Mouse (Mus musculus) C2C12 (cell line): ENCODE data around the gene Mrgprh.

ENCODE experiments used
- CEBPB ChIP-seq: IDR thresholded peaks from one replicate; pipeline ENCODE4 v1.6.1; 2011; ENCODE audit warnings: low read depth, mild to moderate bottlenecking, control low read depth, moderate library complexity
- CTCF ChIP-seq: IDR thresholded peaks from one replicate; pipeline ENCODE4 v1.5.1; 2011; ENCODE audit not compliant: control insufficient read depth, insufficient read depth, insufficient read length
- FOSL1 ChIP-seq: IDR thresholded peaks from one replicate; pipeline ENCODE4 v1.8.0; 2011; ENCODE audit warnings: mild to moderate bottlenecking, low read length; ENCODE audit not compliant: poor library complexity, insufficient read depth, severe bottlenecking
- MAX ChIP-seq: IDR thresholded peaks from one replicate; pipeline ENCODE4 v1.6.1; 2011; ENCODE audit warnings: mild to moderate bottlenecking, control low read depth
- MYOD1 ChIP-seq: IDR thresholded peaks from one replicate; pipeline ENCODE4 v1.6.1; 2011; ENCODE audit warnings: low read depth; ENCODE audit not compliant: control insufficient read depth, insufficient read length
- MYOG ChIP-seq: IDR thresholded peaks from one replicate; pipeline ENCODE4 v1.6.1; 2011; ENCODE audit not compliant: control insufficient read depth, insufficient read length; ENCODE audit errors: extremely low read depth
- USF1 ChIP-seq: IDR thresholded peaks from one replicate; pipeline ENCODE4 v1.6.1; 2011; ENCODE audit warnings: low read depth, mild to moderate bottlenecking, control low read depth, moderate library complexity

- no peak for TF ChIP-seq CTCF
- TF ChIP-seq CEBPB = no peak
- TF ChIP-seq FOSL1 = no peak
- no peak for TF ChIP-seq MYOD1
- TF ChIP-seq MAX = no peak
- TF ChIP-seq USF1 = no peak
- no peak for TF ChIP-seq MYOG
Observed at GRCm38 (mm10) chr17:12868043-12868442, 7.8 kb upstream of the Mrgprh start, which contains the start of gene Mas1.
